Mouse (Mus musculus) right cerebral cortex, postnatal 25 days (tissue): ENCODE data around the gene Plekhs1.

Experiments
- DNase-seq: peaks from one replicate; pipeline ENCODE4 v3.0.0; 2022

The Plekhs1 gene

DNA sequence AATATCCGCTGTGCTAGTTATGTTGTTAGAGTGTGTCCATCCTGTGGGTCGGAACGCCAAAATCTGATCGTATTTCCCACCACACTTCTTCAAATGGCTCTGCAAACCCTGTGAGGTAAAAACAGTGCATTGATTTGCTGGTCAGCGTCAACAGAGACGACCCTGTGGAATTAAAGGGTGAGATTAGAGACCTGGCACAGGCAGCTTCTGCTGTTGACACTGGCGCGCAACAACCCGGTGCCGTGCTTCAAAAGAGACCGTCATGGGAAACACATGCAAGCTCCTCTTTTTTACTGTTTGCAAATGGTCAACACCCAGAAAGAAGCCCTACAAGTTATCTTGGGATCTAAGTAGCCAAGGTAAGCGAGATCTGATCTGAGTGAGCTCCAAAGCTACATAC, 69.8 kb downstream of the Plekhs1 start:
- DNase-seq = no peak

DNA sequence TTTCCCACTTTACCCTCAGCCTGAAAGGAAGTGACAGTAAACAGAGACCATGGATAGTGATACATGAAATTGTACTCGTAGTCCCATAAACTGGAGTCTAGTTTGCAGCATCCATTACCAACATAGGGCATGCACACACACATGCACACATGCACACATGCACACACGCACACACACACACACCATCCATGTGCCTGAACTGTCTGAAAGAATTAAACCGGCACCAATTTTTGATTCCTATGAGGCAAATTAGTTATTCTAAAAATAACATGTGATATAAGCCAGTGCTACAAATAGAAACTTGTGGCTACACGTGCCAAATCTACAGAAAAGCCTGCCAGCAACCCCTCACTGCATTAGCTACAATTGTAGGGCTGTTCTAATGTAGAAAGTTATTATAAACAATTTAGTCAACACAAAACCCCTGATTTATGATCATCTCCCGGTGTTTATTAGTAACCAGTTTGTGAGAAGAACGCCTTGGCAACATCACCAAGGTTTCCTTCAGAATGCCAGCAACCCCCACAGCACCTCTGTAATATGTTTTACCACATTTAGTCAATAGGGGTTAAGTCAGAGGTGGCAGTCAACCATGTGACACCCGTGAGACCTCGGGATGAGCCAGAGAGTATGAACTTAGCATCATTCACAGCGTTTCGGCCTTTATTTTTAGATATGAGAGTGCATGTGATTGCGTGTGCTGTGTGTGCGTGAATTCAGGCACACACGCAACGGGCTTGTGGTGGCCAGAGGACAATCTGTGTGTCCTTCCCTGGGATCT, 72.0 kb downstream of the Plekhs1 start:
- DNase-seq = no peak

DNA sequence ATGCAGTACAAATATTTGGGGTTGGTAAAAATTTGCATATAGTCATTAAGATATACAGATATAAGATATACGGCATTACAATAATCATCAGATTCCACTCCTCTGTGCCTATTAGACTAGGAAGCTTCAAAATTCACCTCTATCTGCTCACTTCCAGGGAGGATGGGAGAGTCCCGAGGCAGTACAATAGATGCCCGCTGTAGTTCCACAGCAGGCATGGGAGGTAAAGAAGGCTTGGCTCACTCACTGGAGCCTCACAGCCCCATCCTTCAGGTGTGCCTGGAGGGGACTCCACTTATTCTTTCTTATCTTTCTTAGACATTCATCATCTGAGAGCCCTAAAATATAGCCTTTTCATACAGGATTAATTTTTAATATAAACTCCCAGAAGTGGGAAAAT, 72.9 kb downstream of the Plekhs1 start:
- no peak for DNase-seq

DNA sequence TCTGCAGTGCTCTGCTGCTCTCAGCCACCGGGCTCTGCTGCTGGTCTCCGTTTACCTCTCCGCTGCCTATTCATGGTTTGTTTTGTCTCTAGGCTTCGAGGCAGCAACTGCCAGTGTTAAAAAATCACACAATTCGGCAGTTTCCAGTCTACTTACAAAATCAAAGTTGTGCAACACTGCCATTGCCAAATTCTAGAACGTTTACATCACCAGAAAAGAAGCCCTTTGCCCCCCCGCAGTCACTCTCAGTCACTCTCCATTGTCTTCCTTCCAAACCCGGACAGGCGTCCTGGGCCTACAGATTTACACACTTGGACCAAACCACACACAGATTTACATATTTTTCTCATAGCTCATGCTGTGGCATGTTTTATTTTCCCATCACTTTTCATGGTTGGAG, 73.6 kb downstream of the Plekhs1 start:
- no peak for DNase-seq

DNA sequence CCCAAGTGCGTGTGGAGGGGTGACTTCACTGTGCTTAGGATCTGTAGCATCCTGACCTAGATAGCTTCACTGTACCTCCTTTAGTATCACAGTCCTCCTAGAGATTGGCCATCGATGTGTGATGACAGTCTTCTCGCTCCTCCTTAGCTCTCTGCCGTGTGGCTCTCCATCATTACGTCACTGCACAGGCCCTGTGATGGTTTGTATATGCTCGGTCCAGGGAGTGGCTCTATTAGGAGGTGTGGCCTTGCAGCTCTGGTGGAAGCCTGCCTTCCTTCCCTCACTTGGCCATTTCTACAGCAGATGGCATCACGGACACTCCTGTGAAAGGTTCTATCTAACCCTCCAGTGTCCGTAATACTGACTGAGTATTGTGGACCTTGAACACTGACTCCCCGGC, 74.3 kb downstream of the Plekhs1 start:
- no peak for DNase-seq
